Mouse (Mus musculus) lung, embryonic 16.5 days (tissue): Measurements from ENCODE around the gene Rnf130. TPM values are rescaled to one million over a fixed set of nuclear protein-coding genes. Genes with fewer than 3 reads are reported as not detected.
A peak's percentile ranks its signal among the peaks of the same experiment; 100 is the strongest.

Experiments used
- ATAC-seq: fragments of 200-750 bp; cut with Nextera tagmentation; 2 replicates; pipeline ENCODE4 v1.8.0; 2017; ENCODE audit warnings: low read depth, mild to moderate bottlenecking, moderate library complexity
- H3K27ac ChIP-seq: fragments of 300-500 bp; sonication (generic); 2 replicates; pipeline ENCODE4 v1.5.1; 2014; ENCODE audit warnings: mild to moderate bottlenecking, control low read depth, low read length
- H3K27me3 ChIP-seq: fragments of 300-500 bp; sonication (generic); 2 replicates; pipeline ENCODE4 v1.6.1; 2014; ENCODE audit warnings: low read depth, low read length, mixed read lengths; ENCODE audit not compliant: control insufficient read depth, insufficient read depth
- H3K36me3 ChIP-seq: fragments of 300-500 bp; sonication (generic); 2 replicates; pipeline ENCODE4 v1.6.1; 2014; ENCODE audit warnings: low read length; ENCODE audit not compliant: control insufficient read depth, insufficient read depth
- H3K4me1 ChIP-seq: fragments of 300-500 bp; sonication (generic); replicated peaks from 2 replicates; pipeline ENCODE4 v1.6.1; 2014; ENCODE audit warnings: low read length, mixed read lengths; ENCODE audit not compliant: control insufficient read depth, insufficient read depth
- H3K4me2 ChIP-seq: fragments of 300-500 bp; sonication (generic); 2 replicates; pipeline ENCODE4 v1.6.1; 2014; ENCODE audit warnings: low read depth, low read length, control low read depth
- H3K4me3 ChIP-seq: fragments of 300-500 bp; sonication (generic); 2 replicates; pipeline ENCODE4 v1.5.1; 2014; ENCODE audit warnings: mild to moderate bottlenecking, low read length, control low read depth
- H3K9ac ChIP-seq: fragments of 300-500 bp; sonication (generic); 2 replicates; pipeline ENCODE4 v1.6.1; 2014; ENCODE audit warnings: low read length, control low read depth
- H3K9me3 ChIP-seq: fragments of 300-500 bp; sonication (generic); 2 replicates; pipeline ENCODE4 v1.6.1; 2016; ENCODE audit warnings: low read length; ENCODE audit not compliant: control insufficient read depth
- WGBS: fragments of 180-500 bp; shearing (Covaris S2); extraction: QIAGEN DNeasy Blood & Tissue Kit; methylation state at CpG from one replicate; pipeline ENCODE4 v1.1.7; 2014; 5-methylcytosine and 5-hydroxymethylcytosine counted together
- microRNA counts: library from miRNA; unstranded; fragments of <30 nt; microRNA quantifications from one replicate; lab custom pipeline; 2016
- microRNA-seq: library from miRNA; unstranded; fragments of <30 nt; microRNA quantifications from one replicate; pipeline ENCODE4, GENCODE M21; 2016
- polyA plus RNA-seq: library from polyadenylated mRNA; unstranded; fragments of >200 nt; fragmentation: Nextera tagmentation; extraction: Ambion mirVana; gene quantifications from 2 replicates; pipeline ENCODE4 v1.2.1, GENCODE M21; 2015

Rnf130 gene
- polyA plus RNA-seq, 1 experiment from 2014 or later, result 38.3 TPM

GRCm38 (mm10) chr11:50149603-50150150, 124.5 kb downstream of the Rnf130 start:
- 66% methylated on average over 9 of the region's 9 CpGs for WGBS
- Histone ChIP-seq H3K36me3 (peaks cover 36% of the 10 kb centered on the region), H3K27ac (no peak overlapping the region), H3K4me1 (no peaks in the 10 kb centered on the region), H3K9ac (no peak overlapping the region), H3K4me3 (no peak overlapping the region), H3K27me3 (no peaks in the 10 kb centered on the region), H3K4me2 (no peak overlapping the region), H3K9me3 (no peaks in the 10 kb centered on the region)
- no peak for ATAC-seq

GRCm38 (mm10) chr11:50151374-50151773, 126.2 kb downstream of the Rnf130 start:
- no peak overlapping the region for H3K4me3 ChIP-seq
- H3K27ac ChIP-seq, result no peak overlapping the region
- 86% methylated on average over 3 of the region's 3 CpGs for WGBS
- peaks cover 29% of the 10 kb centered on the region for H3K36me3 ChIP-seq
- no peaks in the 10 kb centered on the region for H3K4me1 ChIP-seq
- no peak overlapping the region for H3K9ac ChIP-seq
- H3K27me3 ChIP-seq, result no peaks in the 10 kb centered on the region
- no peak for ATAC-seq
- H3K4me2 ChIP-seq, result no peak overlapping the region
- no peaks in the 10 kb centered on the region for H3K9me3 ChIP-seq

- no peaks in the 10 kb centered on the region for H3K9me3 ChIP-seq
- no peaks in the 10 kb centered on the region for H3K27me3 ChIP-seq
- 0 out of 2 replicates have a peak, but pooled peaks have one; percentile 29 for ATAC-seq
- H3K4me3 ChIP-seq, result no peak overlapping the region
- H3K27ac ChIP-seq, result 0 out of 2 replicates have a peak overlapping the region, but pooled peaks have one; percentile 12
- WGBS, result 68% methylated on average over 9 of the region's 9 CpGs
- no peak overlapping the region for H3K4me2 ChIP-seq
- peaks cover 46% of the 10 kb centered on the region for H3K36me3 ChIP-seq
- no peak overlapping the region for H3K9ac ChIP-seq
- H3K4me1 ChIP-seq, result no peaks in the 10 kb centered on the region
Observed at GRCm38 (mm10) chr11:50154166-50154565, 129.0 kb downstream of the Rnf130 start.

MicroRNAs within 50 kb of the gene (microRNA counts, 519-probe panel; counts per million panel counts)
- microRNA mmu-miR-340-3p (lab: Ali Mortazavi, UCI) (2,548 counts per million, percentile 46 among the panel's probes with 10 or more counts), microRNA mmu-miR-340-5p (lab: Ali Mortazavi, UCI) (3,933 counts per million, percentile 80 among the panel's probes with 10 or more counts)

Small RNAs within 50 kb of the gene (microRNA-seq; reads per million reads assigned to microRNA genes)
- 236 reads per million, percentile 59 among the genes with 10 or more reads in this experiment for gene Mir340

Other genes starting within 250 kb of the Rnf130 start
- 9.7 and 11.8 TPM in 2 replicates for gene Gfpt2, start 231.2 kb upstream of the Rnf130 start, polyA plus RNA-seq
- gene Mapk9, start 178.6 kb upstream of the Rnf130 start, polyA plus RNA-seq, result 33.0 and 33.7 TPM in 2 replicates
- 0.23 TPM in 1 of 2 replicates, not detected in the other for gene Rasgef1c, start 123.5 kb upstream of the Rnf130 start, polyA plus RNA-seq
- gene Tbc1d9b, start 106.0 kb downstream of the Rnf130 start, polyA plus RNA-seq, result 45.2 and 47.9 TPM in 2 replicates
- 16.1 and 19.5 TPM in 2 replicates for gene Mrnip, start 149.1 kb downstream of the Rnf130 start, polyA plus RNA-seq
- gene Sqstm1, start 185.5 kb downstream of the Rnf130 start, polyA plus RNA-seq, result 257 and 295 TPM in 2 replicates
- gene Mgat4b, start 185.5 kb downstream of the Rnf130 start, polyA plus RNA-seq, result 5.8 and 7.3 TPM in 2 replicates
- gene Ltc4s, start 213.3 kb downstream of the Rnf130 start, polyA plus RNA-seq, result 2.7 and 3.6 TPM in 2 replicates